Mouse (Mus musculus) MEL (cell line): Measurements from ENCODE around the gene Zfp119a. TPM values are rescaled to one million over a fixed set of nuclear protein-coding genes. Genes with fewer than 3 reads are reported as not detected.
A peak's percentile ranks its signal among the peaks of the same experiment; 100 is the strongest.
"Not testable (repeated sequence)": the region's sequence is repeated elsewhere in the genome, so short reads cannot be mapped to it uniquely, and the experiment has no call there.

Experiments used
- DNase-seq: peaks from one replicate; pipeline ENCODE4 v3.0.0; 2011; ENCODE audit warnings: low read depth, low spot score
- H3K27ac ChIP-seq: 2 replicates; pipeline ENCODE4 v1.5.1; 2012; ENCODE audit warnings: low read depth, mild to moderate bottlenecking, control low read depth, low read length, moderate library complexity; ENCODE audit not compliant: control insufficient read depth
- H3K27me3 ChIP-seq, 2 experiments: fragments of 150-350 bp in 1 of 2; sonication (generic) in 1 of 2; 2 replicates each; pipeline ENCODE4 v1.6.1; 2012; ENCODE audit warnings: low read length in 2 of 2, mild to moderate bottlenecking in 2 of 2, improper control_type of control experiment in 1 of 2, moderate library complexity in 1 of 2; ENCODE audit not compliant: insufficient read depth in 2 of 2, control insufficient read depth in 1 of 2
- H3K36me3 ChIP-seq, 2 experiments: 2 replicates each; pipeline ENCODE4 v1.6.1; 2012 to 2014; ENCODE audit warnings: low read length in 2 of 2, improper control_type of control experiment in 1 of 2, inconsistent platforms in 1 of 2, mild to moderate bottlenecking in 1 of 2; ENCODE audit not compliant: insufficient read depth in 2 of 2, control insufficient read depth in 1 of 2
- H3K4me1 ChIP-seq, 2 experiments: fragments of 150-350 bp in 1 of 2; sonication (generic) in 1 of 2; 2 replicates each; pipeline ENCODE4 v1.6.1; 2012; ENCODE audit warnings: low read length in 2 of 2, improper control_type of control experiment in 1 of 2, mild to moderate bottlenecking in 1 of 2; ENCODE audit not compliant: insufficient read depth in 2 of 2, control insufficient read depth in 1 of 2
- H3K4me3 ChIP-seq, 2 experiments: fragments of 150-350 bp in 1 of 2; sonication (generic) in 1 of 2; 2 replicates each; pipeline ENCODE4 v1.5.1; 2012; ENCODE audit warnings: low read depth in 2 of 2, low read length in 2 of 2, mild to moderate bottlenecking in 2 of 2, moderate library complexity in 2 of 2, control low read depth in 1 of 2, improper control_type of control experiment in 1 of 2; ENCODE audit not compliant: control insufficient read depth in 1 of 2, insufficient read depth in 1 of 2
- H3K79me2 ChIP-seq: 2 replicates; pipeline ENCODE4 v1.6.1; 2012; ENCODE audit warnings: mild to moderate bottlenecking, low read length, moderate library complexity; ENCODE audit not compliant: control insufficient read depth, poor library complexity, insufficient read depth
- H3K9ac ChIP-seq: 2 replicates; pipeline ENCODE4 v1.6.1; 2012; ENCODE audit warnings: low read depth, mild to moderate bottlenecking, control low read depth, low read length, moderate library complexity; ENCODE audit not compliant: control insufficient read depth, poor library complexity, severe bottlenecking
- H3K9me3 ChIP-seq: fragments of 150-350 bp; sonication (generic); replicated peaks from 2 replicates; pipeline ENCODE4 v1.6.1; 2012; ENCODE audit warnings: mild to moderate bottlenecking, low read length, improper control_type of control experiment, moderate library complexity; ENCODE audit not compliant: insufficient read depth
- BHLHE40 ChIP-seq: IDR thresholded peaks from 2 replicates; pipeline ENCODE4 v1.6.1; 2012; ENCODE audit warnings: low read depth, mild to moderate bottlenecking, inconsistent platforms, low read length, improper control_type of control experiment, borderline replicate concordance
- CTCF ChIP-seq, 3 experiments: IDR thresholded peaks in 2 of 3; conservative IDR thresholded peaks in 1 of 3; 2 replicates each; pipeline ENCODE4 v1.5.1; 2011 to 2012; ENCODE audit warnings: low read length in 3 of 3, low read depth in 2 of 3, mild to moderate bottlenecking in 2 of 3, improper control_type of control experiment in 1 of 3, inconsistent platforms in 1 of 3, mixed read lengths in 1 of 3, moderate library complexity in 1 of 3; ENCODE audit not compliant: control insufficient read depth in 1 of 3, insufficient read depth in 1 of 3, poor library complexity in 1 of 3, severe bottlenecking in 1 of 3
- E2F4 ChIP-seq: IDR thresholded peaks from 2 replicates; pipeline ENCODE4 v1.6.1; 2011; ENCODE audit warnings: low read depth, low read length, improper control_type of control experiment, borderline replicate concordance
- GABPA ChIP-seq: IDR thresholded peaks from 2 replicates; pipeline ENCODE4 v1.6.1; 2012; ENCODE audit warnings: low read depth, mild to moderate bottlenecking, inconsistent platforms, low read length, improper control_type of control experiment, moderate library complexity
- HCFC1 ChIP-seq: IDR thresholded peaks from 2 replicates; pipeline ENCODE4 v1.6.1; 2012; ENCODE audit warnings: low read depth, mild to moderate bottlenecking, inconsistent platforms, low read length, improper control_type of control experiment, moderate library complexity
- KAT2A ChIP-seq: conservative IDR thresholded peaks from 2 replicates; pipeline ENCODE4 v1.6.1; 2012; ENCODE audit warnings: low read depth, low read length, improper control_type of control experiment, inconsistent platforms
- MAFK ChIP-seq: IDR thresholded peaks from 2 replicates; pipeline ENCODE4 v1.6.1; 2011; ENCODE audit warnings: low read depth, mild to moderate bottlenecking, low read length, improper control_type of control experiment, borderline replicate concordance
- MYB ChIP-seq: IDR thresholded peaks from 2 replicates; pipeline ENCODE4 v1.6.1; 2011; ENCODE audit warnings: mild to moderate bottlenecking, low read depth, low read length, improper control_type of control experiment
- NRF1 ChIP-seq: IDR thresholded peaks from 2 replicates; pipeline ENCODE4 v1.6.1; 2014; ENCODE audit warnings: low read depth, mild to moderate bottlenecking, inconsistent platforms, low read length, improper control_type of control experiment, moderate library complexity; ENCODE audit not compliant: poor library complexity, insufficient read depth, severe bottlenecking
- RAD21 ChIP-seq: IDR thresholded peaks from 2 replicates; pipeline ENCODE4 v1.6.1; 2011; ENCODE audit warnings: mild to moderate bottlenecking, low read depth, low read length, improper control_type of control experiment
- RCOR1 ChIP-seq: IDR thresholded peaks from 2 replicates; pipeline ENCODE4 v1.6.1; 2012; ENCODE audit warnings: low read depth, mild to moderate bottlenecking, inconsistent platforms, low read length, improper control_type of control experiment
- SIN3A ChIP-seq: IDR thresholded peaks from 2 replicates; pipeline ENCODE4 v1.6.1; 2012; ENCODE audit warnings: low read length, improper control_type of control experiment, inconsistent platforms
- SMC3 ChIP-seq: IDR thresholded peaks from 2 replicates; pipeline ENCODE4 v1.6.1; 2011; ENCODE audit warnings: low read depth, low read length, improper control_type of control experiment
- TBP ChIP-seq: IDR thresholded peaks from 2 replicates; pipeline ENCODE4 v1.8.0; 2011; ENCODE audit warnings: low read depth, low read length, improper control_type of control experiment
- USF1 ChIP-seq: IDR thresholded peaks from 2 replicates; pipeline ENCODE4 v1.6.1; 2014; ENCODE audit warnings: low read depth, mild to moderate bottlenecking, inconsistent platforms, low read length, improper control_type of control experiment, moderate library complexity
- ZC3H11A ChIP-seq: IDR thresholded peaks from 2 replicates; pipeline ENCODE4 v1.6.1; 2012; ENCODE audit warnings: low read depth, mild to moderate bottlenecking, inconsistent platforms, low read length, improper control_type of control experiment
- ZKSCAN1 ChIP-seq: IDR thresholded peaks from 2 replicates; pipeline ENCODE4 v1.6.1; 2012; ENCODE audit warnings: low read depth, mild to moderate bottlenecking, inconsistent platforms, low read length, improper control_type of control experiment, moderate library complexity
- ZMIZ1 ChIP-seq: IDR thresholded peaks from 2 replicates; pipeline ENCODE4 v1.6.1; 2012; ENCODE audit warnings: low read depth, mild to moderate bottlenecking, inconsistent platforms, low read length, improper control_type of control experiment, moderate library complexity
- ZNF384 ChIP-seq: IDR thresholded peaks from 2 replicates; pipeline ENCODE4 v1.6.1; 2012; ENCODE audit warnings: low read depth, mild to moderate bottlenecking, inconsistent platforms, low read length, improper control_type of control experiment
- polyA plus RNA-seq, 2 experiments: library from polyadenylated mRNA; stranded (reverse) in 1 of 2; unstranded in 1 of 2; fragments of >175 nt in 1 of 2; fragments of >200 nt in 1 of 2; gene quantifications; 2 replicates each; pipeline versions ENCODE4 v1.2.1 to v1.2.4; 2012; ENCODE audit warnings: low replicate concordance in 2 of 2, low read depth in 1 of 2; ENCODE audit not compliant: insufficient read length in 2 of 2, insufficient read depth in 1 of 2, missing spikeins in 1 of 2
- total RNA-seq: library from RNA; depleted of rRNA; stranded (reverse); fragments of 300-350 nt; gene quantifications from 2 replicates; pipeline ENCODE4 v1.2.3, GENCODE M21; 2012

Gene Zfp119a
- total and polyA plus RNA-seq, 3 experiments: 0.71 to 1.7 TPM; not detected in 1

GRCm38 (mm10) chr17:55903087-55903486, 24.4 kb upstream of the Zfp119a start:
- Histone ChIP-seq H3K27ac (no peak overlapping the region), H3K36me3 (no peaks in the 10 kb centered on the region), H3K4me3 (no peak overlapping the region), H3K79me2 (no peaks in the 10 kb centered on the region), H3K9me3 (no peaks in the 10 kb centered on the region), H3K27me3 (no peaks in the 10 kb centered on the region; a peak in 1 of 4 replicates), H3K4me1 (no peaks in the 10 kb centered on the region; a peak in 1 of 4 replicates), H3K9ac (no peak overlapping the region)
- peak; percentile 14 for DNase-seq
- TF ChIP-seq TBP: no peak
- TF ChIP-seq HCFC1: no peak
- TF ChIP-seq KAT2A: no peak
- no peak for TF ChIP-seq USF1
- TF ChIP-seq BHLHE40: no peak
- no peak for TF ChIP-seq SIN3A
- TF ChIP-seq SMC3: no peak
- TF ChIP-seq ZMIZ1: no peak
- no peak for TF ChIP-seq GABPA
- no peak for TF ChIP-seq ZKSCAN1
- TF ChIP-seq MYB: no peak
- TF ChIP-seq E2F4: no peak
- TF ChIP-seq RCOR1: no peak

DNA sequence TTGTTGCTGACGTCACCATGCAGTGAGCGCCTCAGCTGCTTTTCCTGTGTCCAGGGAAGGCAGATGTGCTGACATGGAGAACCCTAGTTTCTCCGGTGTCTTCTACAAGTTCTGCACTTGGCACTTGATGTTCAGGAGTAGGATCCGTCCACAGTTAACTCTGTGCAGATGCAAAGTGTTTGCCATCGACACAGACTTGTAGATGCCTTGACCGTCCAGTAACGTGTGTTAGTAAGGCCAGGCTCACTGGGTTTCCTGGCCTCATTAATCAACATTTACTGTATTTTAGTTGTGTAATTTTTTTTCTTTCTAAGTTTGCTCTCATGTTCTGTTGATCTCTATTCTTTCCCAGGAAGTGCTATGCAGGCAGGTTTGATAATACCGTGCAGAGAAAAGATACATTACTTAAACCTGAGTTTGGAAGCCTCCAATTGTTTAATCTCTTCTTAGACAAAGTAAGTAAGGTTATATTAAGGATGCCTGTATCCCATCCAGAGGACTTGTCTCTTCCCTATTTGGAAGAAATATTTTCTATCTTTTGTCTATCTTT, 13.8 kb upstream of the Zfp119a start:
- peak overlapping the region; percentile 45 for H3K9ac ChIP-seq
- peak; percentile 58 for TF ChIP-seq NRF1
- TF ChIP-seq, all 39 proteins: peak for 1; not testable (repeated sequence) for 38
- peak overlapping the region; percentile 64 to 68 for H3K4me3 ChIP-seq
- not testable (repeated sequence) for H3K4me1 ChIP-seq, H3K9me3 ChIP-seq, H3K27ac ChIP-seq, H3K36me3 ChIP-seq, H3K79me2 ChIP-seq, H3K27me3 ChIP-seq
- peak; percentile 46 for DNase-seq

- Histone ChIP-seq H3K79me2 (no peaks in the 10 kb centered on the region), H3K27ac (no peak overlapping the region), H3K9me3 (no peaks in the 10 kb centered on the region), H3K27me3 (peaks cover 5 to 14% of the 10 kb centered on the region in 2 experiments), H3K36me3 (no peaks in the 10 kb centered on the region), H3K4me3 (no peak overlapping the region), H3K4me1 (peaks cover 0 to under 1% of the 10 kb centered on the region in 2 experiments; a peak in 1 of 4 replicates), H3K9ac (no peak overlapping the region)
- TF ChIP-seq CTCF (IDR thresholded peaks at IDR 0.05 in 2 of 3, conservative IDR thresholded peaks at IDR 0.05 in 1 of 3; ENCODE audit: control insufficient read depth in 1 of 3, insufficient read depth in 1 of 3, low read depth in 2 of 3, low read length in 3 of 3, poor library complexity in 1 of 3, severe bottlenecking in 1 of 3): peak in 1 of 3 experiments; percentile 55; a peak in 3 of 6 replicates
- TF ChIP-seq RAD21: peak; percentile 61
- no peak for TF ChIP-seq MAFK
- 0 out of 2 replicates have a peak, but pooled peaks have one; percentile 25 for TF ChIP-seq ZNF384
- peak; percentile 56 for TF ChIP-seq ZC3H11A
- TF ChIP-seq SMC3: peak; percentile 72
- peak; percentile 39 for DNase-seq
Measured at GRCm38 (mm10) chr17:55884912-55885311, 6.2 kb upstream of the Zfp119a start.
